Mouse (Mus musculus) limb, embryonic 12.5 days (tissue): ENCODE results near the gene Gprasp2. TPM values are rescaled to one million over a fixed set of nuclear protein-coding genes. Genes with fewer than 3 reads are reported as not detected.
"Not testable (repeated sequence)": the region's sequence is repeated elsewhere in the genome, so short reads cannot be mapped to it uniquely, and the experiment has no call there.

ENCODE experiments used
- ATAC-seq: fragments of 200-750 bp; cut with Nextera tagmentation; 2 replicates; pipeline ENCODE4 v1.8.0; 2017; ENCODE audit warnings: low read depth, moderate TSS enrichment; ENCODE audit not compliant: insufficient number of reproducible peaks, insufficient read depth, low FRiP score, low TSS enrichment
- H3K27ac ChIP-seq: fragments of 300-500 bp; sonication (generic); 2 replicates; pipeline ENCODE4 v1.5.1; 2016; ENCODE audit warnings: mild to moderate bottlenecking, moderate library complexity
- H3K27me3 ChIP-seq: fragments of 300-500 bp; sonication (generic); 2 replicates; pipeline ENCODE4 v1.6.1; 2016; ENCODE audit warnings: mild to moderate bottlenecking, moderate library complexity
- H3K36me3 ChIP-seq: fragments of 300-500 bp; sonication (generic); 2 replicates; pipeline ENCODE4 v1.6.1; 2016; ENCODE audit warnings: mild to moderate bottlenecking, moderate library complexity
- H3K4me1 ChIP-seq: fragments of 300-500 bp; sonication (generic); replicated peaks from 2 replicates; pipeline ENCODE4 v1.6.1; 2016
- H3K4me2 ChIP-seq: fragments of 300-500 bp; sonication (generic); 2 replicates; pipeline ENCODE4 v1.6.1; 2016; ENCODE audit warnings: mild to moderate bottlenecking, moderate library complexity
- H3K4me3 ChIP-seq: fragments of 300-500 bp; sonication (generic); replicated peaks from 2 replicates; pipeline ENCODE4 v1.5.1; 2016; ENCODE audit warnings: mild to moderate bottlenecking
- H3K9ac ChIP-seq: fragments of 300-500 bp; sonication (generic); replicated peaks from 2 replicates; pipeline ENCODE4 v1.6.1; 2016; ENCODE audit warnings: mild to moderate bottlenecking, moderate library complexity
- H3K9me3 ChIP-seq: fragments of 300-500 bp; sonication (generic); 2 replicates; pipeline ENCODE4 v1.6.1; 2016; ENCODE audit warnings: mild to moderate bottlenecking, moderate library complexity
- WGBS: fragments of 180-500 bp; shearing (Covaris S2); methylation state at CpG from one replicate; pipeline ENCODE4 v1.1.7; 2016; 5-methylcytosine and 5-hydroxymethylcytosine counted together
- polyA plus RNA-seq: library from polyadenylated mRNA; unstranded; fragments of >200 nt; fragmentation: Nextera tagmentation; extraction: Ambion mirVana; gene quantifications from 2 replicates; pipeline ENCODE4 v1.2.1, GENCODE M21; 2016

Gene Gprasp2
- polyA plus RNA-seq, 1 experiment from 2014 or later = 55.2 TPM

DNA sequence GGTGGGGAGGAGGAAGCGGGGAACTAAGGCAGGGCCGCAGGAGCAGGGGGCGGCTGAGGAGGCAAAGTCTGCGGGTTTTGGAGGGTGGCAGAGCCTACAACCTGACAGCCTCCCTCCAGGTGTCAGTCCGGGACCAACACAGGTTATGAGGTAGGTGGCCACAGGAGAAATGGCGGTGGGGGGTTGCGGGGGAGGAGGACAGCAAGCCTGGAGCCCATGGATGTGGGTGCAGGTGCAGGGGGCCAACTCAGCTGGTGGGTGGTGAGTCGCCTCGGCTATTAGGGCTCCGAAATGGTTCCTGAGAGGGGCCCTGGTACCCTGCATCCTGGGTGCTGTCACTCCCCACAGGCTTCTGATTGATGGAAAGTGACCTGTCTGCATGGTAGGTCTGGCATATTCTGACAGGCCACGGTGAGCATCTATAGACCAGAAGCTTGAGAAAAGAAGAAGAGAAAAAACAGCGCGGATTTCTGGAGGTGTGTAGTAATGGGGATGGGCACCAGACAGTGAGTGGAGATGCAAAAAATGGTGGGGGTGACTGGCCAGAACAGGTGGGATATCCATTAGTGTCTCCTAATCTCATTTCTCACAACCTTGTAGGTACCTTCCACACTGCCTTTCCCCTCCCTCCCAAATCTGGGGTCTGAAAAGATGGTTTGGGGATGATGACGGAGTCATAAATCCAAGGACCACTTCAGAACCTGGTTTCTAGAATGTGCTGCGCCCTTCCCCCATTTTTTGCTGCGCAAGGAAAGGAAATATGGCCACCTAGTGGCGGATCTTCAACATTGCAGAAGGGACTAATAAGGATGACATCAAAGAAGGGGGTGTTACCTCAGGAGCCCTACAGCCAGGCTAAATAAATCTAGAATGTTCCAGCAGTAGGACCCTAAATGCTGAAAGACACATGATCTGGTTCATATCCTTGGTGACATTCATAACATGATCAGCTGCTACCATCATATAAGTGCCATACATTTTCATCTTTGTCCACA lies 860 bp downstream of the Gprasp2 start:
- not testable (repeated sequence) for H3K27ac ChIP-seq, H3K36me3 ChIP-seq, H3K9me3 ChIP-seq, H3K4me1 ChIP-seq, H3K27me3 ChIP-seq
- Histone ChIP-seq H3K9ac (peak overlapping the region; percentile 57; the same call in 1 of the 2 replicates), H3K4me2 (peak overlapping the region; percentile 75), H3K4me3 (peak overlapping the region; percentile 52)
- WGBS = 15% methylated on average over 17 of the region's 17 CpGs
- peak; percentile 10; the same call in 1 of the 2 replicates for ATAC-seq

DNA sequence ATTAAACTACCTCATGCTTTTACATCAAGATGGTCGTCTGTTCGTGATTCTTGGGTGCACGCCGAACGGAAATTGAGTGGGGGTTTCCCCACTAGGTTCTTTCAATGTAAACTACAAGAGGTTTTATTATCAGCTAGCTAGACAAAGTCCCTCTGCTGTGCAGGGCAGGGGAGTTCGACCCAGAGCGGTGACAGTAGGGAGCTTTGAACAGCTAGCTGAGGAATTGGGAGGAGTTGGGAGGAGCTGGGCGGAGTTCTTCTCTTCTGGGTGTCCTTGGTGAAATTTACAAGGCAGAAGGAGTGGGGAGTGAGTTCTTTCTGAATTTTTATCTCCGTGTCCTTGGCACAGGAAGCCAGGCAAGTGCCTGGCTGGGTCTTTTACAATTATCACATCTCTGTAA lies 28.0 kb downstream of the Gprasp2 start:
- not testable (repeated sequence) for H3K4me3 ChIP-seq, ATAC-seq

DNA sequence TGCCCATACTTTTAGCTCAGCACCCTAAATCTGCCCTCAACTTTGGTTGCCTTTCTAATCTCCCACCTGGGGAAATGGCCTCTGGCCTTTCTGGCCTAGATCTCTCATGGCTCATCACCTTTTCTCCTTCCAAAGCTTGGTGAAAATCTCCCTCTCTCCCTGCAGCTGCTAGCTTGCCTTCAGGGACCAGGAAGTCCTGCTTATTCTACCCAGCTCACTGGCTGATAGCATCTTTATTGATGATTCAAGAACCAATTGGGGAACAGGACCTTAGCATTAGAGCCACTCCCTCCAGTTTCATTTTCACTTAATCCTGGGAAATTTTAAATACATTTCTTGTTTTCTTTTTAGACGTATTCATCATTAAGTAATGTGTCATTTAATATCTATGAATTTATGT lies 37.8 kb downstream of the Gprasp2 start:
- Histone ChIP-seq H3K4me3 (no peak overlapping the region), H3K9ac (no peak overlapping the region), H3K9me3 (no peaks in the 10 kb centered on the region), H3K27me3 (no peaks in the 10 kb centered on the region; the same call in 1 of the 2 replicates), H3K4me1 (no peaks in the 10 kb centered on the region), H3K36me3 (no peaks in the 10 kb centered on the region), H3K4me2 (no peak overlapping the region), H3K27ac (no peak overlapping the region)
- no peak for ATAC-seq
- 95% methylated on average over 1 of the region's 1 CpGs for WGBS

More for the DNA sequence above, 28.0 kb downstream of the Gprasp2 start:
- not testable (repeated sequence) for H3K4me1 ChIP-seq, H3K27ac ChIP-seq, H3K27me3 ChIP-seq, H3K9me3 ChIP-seq, H3K9ac ChIP-seq, H3K36me3 ChIP-seq, H3K4me2 ChIP-seq
- 81% methylated on average over 9 of the region's 9 CpGs for WGBS

DNA sequence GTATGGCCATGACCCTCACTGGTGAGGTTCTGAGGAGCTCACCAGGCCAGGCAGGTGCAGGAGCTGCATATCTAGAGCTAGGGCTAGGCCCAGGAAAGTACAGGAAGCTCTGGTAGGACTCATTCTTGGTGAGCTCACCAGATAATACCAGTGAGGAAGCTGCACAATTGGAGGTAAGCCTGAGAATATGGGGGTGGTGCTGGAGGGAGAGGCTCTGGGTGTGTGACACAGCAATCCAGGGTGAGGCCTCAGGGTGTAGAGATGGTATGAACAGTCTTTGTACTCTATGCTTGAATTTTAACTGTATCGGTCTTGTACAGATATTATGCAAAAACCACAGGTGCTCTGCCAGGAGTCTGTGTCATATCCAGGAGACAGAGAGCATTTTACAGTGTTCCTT lies 40.8 kb downstream of the Gprasp2 start:
- WGBS = 93% methylated on average over 1 of the region's 1 CpGs
- H3K27me3 ChIP-seq = no peaks in the 10 kb centered on the region; the same call in 1 of the 2 replicates
- H3K4me2 ChIP-seq = no peak overlapping the region
- no peaks in the 10 kb centered on the region for H3K36me3 ChIP-seq
- no peak for ATAC-seq
- H3K4me1 ChIP-seq = no peaks in the 10 kb centered on the region
- H3K4me3 ChIP-seq = no peak overlapping the region
- H3K9me3 ChIP-seq = no peaks in the 10 kb centered on the region
- no peak overlapping the region for H3K27ac ChIP-seq
- H3K9ac ChIP-seq = no peak overlapping the region

DNA sequence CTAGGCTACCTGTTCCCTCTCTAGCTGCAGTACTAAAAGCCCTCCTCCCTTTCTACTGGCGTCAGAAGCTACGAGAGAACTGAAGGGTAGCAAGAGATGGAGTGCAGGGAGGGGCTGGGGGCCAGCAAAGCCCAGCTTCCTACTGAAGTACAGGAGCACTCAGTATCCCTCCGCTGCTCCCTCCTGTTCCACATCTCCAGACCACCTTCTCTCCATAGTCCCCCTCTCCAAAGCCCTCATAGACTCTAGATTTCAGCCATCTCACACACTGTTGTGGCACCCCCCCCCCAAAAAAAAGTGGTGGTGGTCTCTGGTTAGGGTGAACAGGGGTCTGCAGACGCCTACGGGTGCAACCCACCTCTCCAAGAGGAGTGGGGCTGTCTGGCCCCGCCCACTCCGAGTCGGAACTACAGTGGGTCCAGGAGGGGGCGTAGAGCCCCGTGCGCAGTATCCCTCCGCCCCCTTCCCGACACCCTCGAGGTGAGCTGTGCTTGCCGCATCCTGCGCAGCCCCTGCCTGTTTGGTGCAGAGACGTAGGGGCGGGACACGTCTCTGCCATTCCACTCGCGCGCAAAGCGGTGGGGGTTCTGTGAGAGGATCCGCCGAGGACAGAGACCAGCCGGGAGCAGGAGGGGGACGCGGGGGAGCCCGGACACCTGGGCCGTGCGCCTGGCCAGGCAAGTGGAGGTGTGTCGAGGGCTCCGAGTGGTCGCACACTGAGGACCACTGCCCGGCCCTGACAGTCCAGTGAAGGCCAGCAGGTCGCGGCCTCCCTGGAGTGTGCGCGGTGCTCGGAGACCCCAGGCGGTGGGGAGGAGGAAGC lies 46.8 kb downstream of the Gprasp2 start:
- Histone ChIP-seq H3K9ac (peak overlapping the region; percentile 74), H3K4me3 (peak overlapping the region; percentile 61), H3K9me3 (no peaks in the 10 kb centered on the region), H3K27me3 (peaks cover 4% of the 10 kb centered on the region; the same call in 1 of the 2 replicates), H3K4me1 (no peaks in the 10 kb centered on the region), H3K27ac (peak overlapping the region; percentile 83), H3K4me2 (peak overlapping the region; percentile 58), H3K36me3 (peaks cover 28% of the 10 kb centered on the region)
- peak; percentile 99 for ATAC-seq
- WGBS = 23% methylated on average over 41 of the region's 41 CpGs

DNA sequence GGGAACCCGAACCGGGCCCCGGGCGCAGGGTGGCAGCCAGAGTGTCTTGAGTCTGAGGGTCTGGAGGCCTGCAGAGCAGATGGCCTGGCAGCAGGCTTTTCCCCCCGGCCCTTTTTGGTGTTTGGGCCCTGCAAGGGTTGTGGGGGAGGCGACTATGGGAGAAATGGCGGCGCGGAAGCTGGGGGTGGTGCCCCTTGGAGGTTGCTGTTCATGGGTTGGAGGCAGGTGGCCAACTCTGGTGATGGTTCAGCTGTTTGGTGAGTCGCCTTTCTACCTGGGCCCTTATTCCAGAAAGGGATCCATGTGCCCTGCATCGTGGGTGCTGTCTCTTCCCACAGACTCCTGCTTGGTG lies 47.4 kb downstream of the Gprasp2 start:
- peak overlapping the region; percentile 74 for H3K9ac ChIP-seq
- no peaks in the 10 kb centered on the region for H3K9me3 ChIP-seq
- peaks cover 4% of the 10 kb centered on the region; the same call in 1 of the 2 replicates for H3K27me3 ChIP-seq
- peak overlapping the region; percentile 58 for H3K4me2 ChIP-seq
- H3K27ac ChIP-seq = peak overlapping the region; percentile 83
- 19% methylated on average over 11 of the region's 11 CpGs for WGBS
- peak overlapping the region; percentile 61 for H3K4me3 ChIP-seq
- no peaks in the 10 kb centered on the region for H3K4me1 ChIP-seq
- no peak; the same call in 1 of the 2 replicates for ATAC-seq
- peaks cover 28% of the 10 kb centered on the region for H3K36me3 ChIP-seq

Other genes with a start within 250 kb of the Gprasp2 start
- gene Nxf7, start 240.3 kb upstream of the Gprasp2 start, polyA plus RNA-seq = not detected in 2 replicates
- 0.15 and 0.26 TPM in 2 replicates for gene Prame, start 211.3 kb upstream of the Gprasp2 start, polyA plus RNA-seq
- not detected in 2 replicates for gene Tcp11x2, start 145.2 kb upstream of the Gprasp2 start, polyA plus RNA-seq
- 1.3 TPM in 1 of 2 replicates, not detected in the other for gene Tmsb15a, start 113.8 kb upstream of the Gprasp2 start, polyA plus RNA-seq
- 14.5 and 15.6 TPM in 2 replicates for gene Armcx5, start 96.3 kb upstream of the Gprasp2 start, polyA plus RNA-seq
- gene Gprasp1, start 96.3 kb upstream of the Gprasp2 start, polyA plus RNA-seq = 73.2 and 76.7 TPM in 2 replicates
- 70.4 and 74.2 TPM in 2 replicates for gene Bhlhb9, start 41.4 kb upstream of the Gprasp2 start, polyA plus RNA-seq
- gene Arxes2, start 154.8 kb downstream of the Gprasp2 start, polyA plus RNA-seq = 96.1 and 98.7 TPM in 2 replicates
- gene Arxes1, start 194.3 kb downstream of the Gprasp2 start, polyA plus RNA-seq = 49.8 and 50.9 TPM in 2 replicates
- gene Bex2, start 229.2 kb downstream of the Gprasp2 start, polyA plus RNA-seq = 218 and 236 TPM in 2 replicates
- gene Nxf3, start 246.2 kb downstream of the Gprasp2 start, polyA plus RNA-seq = not detected in 2 replicates